Mouse (Mus musculus) forebrain, embryonic 11.5 days (tissue): ENCODE results near the gene Lao1. TPM values are rescaled to one million over a fixed set of nuclear protein-coding genes. Genes with fewer than 3 reads are reported as not detected.

Source experiments
- ATAC-seq: fragments of 200-750 bp; cut with Nextera tagmentation; replicated peaks from 2 replicates; pipeline ENCODE4 v1.8.0; 2017; ENCODE audit warnings: moderate TSS enrichment; ENCODE audit not compliant: low FRiP score
- DNase-seq: peaks from one replicate; pipeline ENCODE4 v3.0.0-alpha.2; 2017; ENCODE audit warnings: low spot score
- H3K27ac ChIP-seq: fragments of 300-500 bp; sonication (generic); 2 replicates; pipeline ENCODE4 v1.5.1; 2014; ENCODE audit warnings: low read depth, low read length
- H3K27me3 ChIP-seq: fragments of 300-500 bp; sonication (generic); 2 replicates; pipeline ENCODE4 v1.6.1; 2014; ENCODE audit warnings: mild to moderate bottlenecking, low read length, mixed read lengths; ENCODE audit not compliant: control insufficient read depth, insufficient read depth
- H3K36me3 ChIP-seq: fragments of 300-500 bp; sonication (generic); 2 replicates; pipeline ENCODE4 v1.6.1; 2014; ENCODE audit warnings: mild to moderate bottlenecking, low read length, moderate library complexity, mixed read lengths; ENCODE audit not compliant: control insufficient read depth, insufficient read depth
- H3K4me1 ChIP-seq: fragments of 300-500 bp; sonication (generic); replicated peaks from 2 replicates; pipeline ENCODE4 v1.6.1; 2014; ENCODE audit warnings: low read length, mixed read lengths; ENCODE audit not compliant: control insufficient read depth, insufficient read depth
- H3K4me2 ChIP-seq: fragments of 300-500 bp; sonication (generic); 2 replicates; pipeline ENCODE4 v1.6.1; 2014; ENCODE audit warnings: low read depth, mild to moderate bottlenecking, low read length, moderate library complexity, mixed read lengths; ENCODE audit not compliant: severe bottlenecking
- H3K4me3 ChIP-seq: fragments of 300-500 bp; sonication (generic); 2 replicates; pipeline ENCODE4 v1.5.1; 2014; ENCODE audit warnings: low read depth, low read length
- H3K9ac ChIP-seq: fragments of 300-500 bp; sonication (generic); 2 replicates; pipeline ENCODE4 v1.6.1; 2014; ENCODE audit warnings: low read length
- H3K9me3 ChIP-seq: fragments of 300-500 bp; sonication (generic); 2 replicates; pipeline ENCODE4 v1.6.1; 2016; ENCODE audit warnings: low read length, mixed read lengths; ENCODE audit not compliant: control insufficient read depth
- WGBS: fragments of 180-500 bp; shearing (Covaris S2); extraction: QIAGEN DNeasy Blood & Tissue Kit; methylation state at CpG from one replicate; pipeline ENCODE4 v1.1.7; 2014; 5-methylcytosine and 5-hydroxymethylcytosine counted together
- polyA plus RNA-seq: library from polyadenylated mRNA; unstranded; fragments of >200 nt; fragmentation: Nextera tagmentation; extraction: Ambion mirVana; gene quantifications from 2 replicates; pipeline ENCODE4 v1.2.1, GENCODE M21; 2014

Gene Lao1
- polyA plus RNA-seq, 1 experiment from 2014 or later: not detected

- Histone ChIP-seq H3K9me3 (no peaks in the 10 kb centered on the region; the same call in 1 of the 2 replicates), H3K36me3 (no peaks in the 10 kb centered on the region), H3K4me1 (no peaks in the 10 kb centered on the region), H3K4me2 (no peak overlapping the region), H3K9ac (no peak overlapping the region), H3K27ac (no peak overlapping the region), H3K27me3 (no peaks in the 10 kb centered on the region), H3K4me3 (no peak overlapping the region)
- WGBS: 35% methylated on average over 12 of the region's 12 CpGs
- peak; percentile 49 for DNase-seq
- ATAC-seq: no peak
Observed at GRCm38 (mm10) chr4:118989331-118989730, 28.0 kb downstream of the Lao1 start.

GRCm38 (mm10) chr4:118991797-118992196 is 30.4 kb downstream of the Lao1 start:
- H3K36me3 ChIP-seq: no peaks in the 10 kb centered on the region
- peak; percentile 56 for DNase-seq
- WGBS: 32% methylated on average over 4 of the region's 4 CpGs
- H3K4me3 ChIP-seq: no peak overlapping the region
- no peak overlapping the region for H3K27ac ChIP-seq
- no peaks in the 10 kb centered on the region for H3K27me3 ChIP-seq
- H3K9me3 ChIP-seq: no peaks in the 10 kb centered on the region; the same call in 1 of the 2 replicates
- H3K4me1 ChIP-seq: no peaks in the 10 kb centered on the region
- no peak overlapping the region for H3K9ac ChIP-seq
- no peak for ATAC-seq
- H3K4me2 ChIP-seq: no peak overlapping the region

- 90% methylated on average over 14 of the region's 14 CpGs for WGBS
- H3K36me3 ChIP-seq: no peaks in the 10 kb centered on the region
Observed at GRCm38 (mm10) chr4:118997127-118997542, 35.8 kb downstream of the Lao1 start.

GRCm38 (mm10) chr4:118999691-119000486 is 38.5 kb downstream of the Lao1 start:
- no peaks in the 10 kb centered on the region for H3K4me1 ChIP-seq
- WGBS: 71% methylated on average over 19 of the region's 19 CpGs
- H3K9ac ChIP-seq: no peak overlapping the region
- DNase-seq: peak; percentile 39
- H3K27me3 ChIP-seq: no peaks in the 10 kb centered on the region
- no peaks in the 10 kb centered on the region for H3K9me3 ChIP-seq
- no peak overlapping the region for H3K27ac ChIP-seq
- no peak for ATAC-seq
- H3K4me3 ChIP-seq: no peak overlapping the region
- no peak overlapping the region for H3K4me2 ChIP-seq
- no peaks in the 10 kb centered on the region for H3K36me3 ChIP-seq

More at GRCm38 (mm10) chr4:118997127-118997542, 35.8 kb downstream of the Lao1 start:
- H3K4me1 ChIP-seq: no peaks in the 10 kb centered on the region
- H3K27me3 ChIP-seq: no peaks in the 10 kb centered on the region
- no peak overlapping the region for H3K27ac ChIP-seq
- H3K4me2 ChIP-seq: no peak overlapping the region
- no peaks in the 10 kb centered on the region; the same call in 1 of the 2 replicates for H3K9me3 ChIP-seq
- no peak overlapping the region for H3K4me3 ChIP-seq
- no peak for DNase-seq
- no peak overlapping the region for H3K9ac ChIP-seq
- no peak for ATAC-seq

- no peak for ATAC-seq
- no peak overlapping the region for H3K4me3 ChIP-seq
- no peak overlapping the region for H3K27ac ChIP-seq
- H3K9me3 ChIP-seq: no peaks in the 10 kb centered on the region
- no peak for DNase-seq
- H3K36me3 ChIP-seq: no peaks in the 10 kb centered on the region
- H3K4me2 ChIP-seq: no peak overlapping the region
- WGBS: 70% methylated on average over 10 of the region's 10 CpGs
- no peaks in the 10 kb centered on the region for H3K4me1 ChIP-seq
- no peaks in the 10 kb centered on the region for H3K27me3 ChIP-seq
- H3K9ac ChIP-seq: no peak overlapping the region
Observed at GRCm38 (mm10) chr4:119001696-119002095, 40.3 kb downstream of the Lao1 start.

- no peaks in the 10 kb centered on the region for H3K4me1 ChIP-seq
- no peak for DNase-seq
- H3K27ac ChIP-seq: no peak overlapping the region
- no peak for ATAC-seq
- H3K36me3 ChIP-seq: no peaks in the 10 kb centered on the region
- 81% methylated on average over 3 of the region's 3 CpGs for WGBS
- no peak overlapping the region for H3K4me2 ChIP-seq
- no peaks in the 10 kb centered on the region for H3K27me3 ChIP-seq
- H3K9ac ChIP-seq: no peak overlapping the region
- H3K4me3 ChIP-seq: no peak overlapping the region
- no peaks in the 10 kb centered on the region for H3K9me3 ChIP-seq
Observed at GRCm38 (mm10) chr4:119002512-119002911, 41.1 kb downstream of the Lao1 start.

GRCm38 (mm10) chr4:119004178-119004577 is 42.8 kb downstream of the Lao1 start:
- no peak for ATAC-seq
- no peak overlapping the region for H3K9ac ChIP-seq
- no peaks in the 10 kb centered on the region for H3K27me3 ChIP-seq
- no peak overlapping the region for H3K4me3 ChIP-seq
- no peak overlapping the region for H3K4me2 ChIP-seq
- H3K9me3 ChIP-seq: no peaks in the 10 kb centered on the region
- WGBS: 67% methylated on average over 3 of the region's 3 CpGs
- H3K27ac ChIP-seq: no peak overlapping the region
- peaks cover 5% of the 10 kb centered on the region; the same call in 1 of the 2 replicates for H3K4me1 ChIP-seq
- H3K36me3 ChIP-seq: no peaks in the 10 kb centered on the region
- DNase-seq: no peak

GRCm38 (mm10) chr4:119004613-119005339 is 43.4 kb downstream of the Lao1 start:
- peak; percentile 93 for DNase-seq

More at GRCm38 (mm10) chr4:119004613-119005339, 43.4 kb downstream of the Lao1 start:
- WGBS: 42% methylated on average over 7 of the region's 7 CpGs
- no peak overlapping the region for H3K27ac ChIP-seq
- no peaks in the 10 kb centered on the region for H3K36me3 ChIP-seq
- H3K4me1 ChIP-seq: peaks cover 5% of the 10 kb centered on the region; the same call in 1 of the 2 replicates
- peak; percentile 77 for ATAC-seq
- no peaks in the 10 kb centered on the region for H3K27me3 ChIP-seq
- H3K4me2 ChIP-seq: no peak overlapping the region
- no peaks in the 10 kb centered on the region for H3K9me3 ChIP-seq
- H3K4me3 ChIP-seq: no peak overlapping the region
- no peak overlapping the region for H3K9ac ChIP-seq
